Mouse (Mus musculus): Measurements from ENCODE around the gene Tbata.

DNA sequence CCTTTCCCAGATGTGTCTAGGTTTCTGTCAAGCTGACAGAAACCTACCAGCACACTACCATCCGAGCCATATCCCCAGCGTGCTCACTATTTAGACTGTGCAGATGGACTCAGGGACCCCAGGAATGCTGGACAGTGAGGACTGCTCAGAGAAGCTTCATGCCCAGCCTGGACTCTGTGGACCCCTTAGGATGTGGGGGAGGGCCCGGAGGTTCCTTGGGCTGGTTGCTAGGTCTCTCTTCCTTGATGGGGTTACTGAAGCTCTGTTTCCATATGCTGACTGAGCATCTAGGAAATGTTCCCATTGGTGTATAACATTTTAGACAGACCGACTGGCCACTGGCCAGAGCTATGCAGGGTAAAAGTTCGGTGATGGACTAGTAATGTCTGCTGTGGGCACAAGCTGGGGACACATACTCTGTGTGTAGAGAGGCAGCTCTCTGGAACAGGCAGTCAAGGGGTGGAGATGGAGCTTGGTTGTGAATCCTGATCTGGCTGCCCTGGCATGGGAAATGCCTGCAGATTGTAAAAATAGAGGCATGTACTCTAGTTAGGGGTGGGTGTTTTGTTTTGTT lies 24.1 kb downstream of the Tbata start:
- TF ChIP-seq CTCF (IDR thresholded peaks at IDR 0.05; ENCODE audit: extremely low read depth, insufficient read depth, insufficient read length, insufficient replicate concordance) (no peak), POLR2A (IDR thresholded peaks at IDR 0.05; ENCODE audit: low read depth, low read length) (no peak)
